Comparison of ENCODE assay signal across 26 mouse cellular contexts in the genomic region with DNA sequence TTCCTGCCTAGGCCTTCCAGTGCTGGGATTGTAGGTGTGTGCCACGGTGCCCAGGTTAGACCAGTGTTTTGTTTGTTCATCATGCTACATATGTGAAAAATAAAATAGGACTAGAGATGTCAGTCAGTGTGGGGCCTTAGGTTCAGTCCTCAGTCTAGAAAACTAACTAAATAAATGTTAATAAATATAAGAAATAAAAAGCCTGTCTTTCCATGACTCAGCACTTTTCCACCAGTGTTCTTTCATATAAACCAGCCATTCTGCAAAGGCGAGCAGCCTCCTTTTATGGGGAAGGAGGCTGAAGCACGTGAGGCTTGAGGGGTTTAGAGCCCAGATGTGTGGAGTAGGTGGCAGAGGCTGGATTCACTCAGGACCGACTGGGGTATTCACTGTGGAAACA. TPM values are rescaled to one million over a fixed set of nuclear protein-coding genes. Genes with fewer than 3 reads are reported as not detected.
DNase-seq lines count a peak whose midpoint lies in the region; ATAC-seq and TF ChIP-seq lines count a peak whose summit lies in the region.
"Had no signal": no experiment of that assay in that cellular context is flagged by ENCODE, and none has a peak within 500 bp of the region (broad histone marks: within the 10 kb centered on the region; RNA-seq: fewer than 3 reads in every experiment).

No protein-coding gene starts in this region.

- peaks cover 9% of the 10 kb centered on the region; the same call in 1 of the 2 replicates for H3K79me2 ChIP-seq in liver, adult 2 months (ENCODE audit: control insufficient read depth, insufficient read depth, low read length)

- WGBS in forebrain, embryonic 13.5 days: 87% methylated on average over 4 of the region's 4 CpGs
- WGBS in forebrain, postnatal 0 days: 85% methylated on average over 4 of the region's 4 CpGs
- WGBS in liver, adult 2 months: 85% methylated on average over 4 of the region's 4 CpGs
- WGBS in liver, postnatal 0 days (ENCODE audit: insufficient replicate concordance): 75% methylated on average over 4 of the region's 4 CpGs
- 82% methylated on average over 4 of the region's 4 CpGs for WGBS in stomach, embryonic 15.5 days

- DNase-seq in forebrain, postnatal 0 days: no peak
- no peak for DNase-seq in liver, adult 2 months (ENCODE audit: extremely low read depth, low read depth, low spot score)
- DNase-seq in liver, postnatal 0 days: no peak
- no peak for DNase-seq in adrenal gland, adult 18-20 months (ENCODE audit: low spot score in 2 of 2)
- DNase-seq in adrenal gland, postnatal 10 days: no peak
- DNase-seq: adrenal gland, postnatal 14 days; cerebellum, adult 11 months; cerebellum, adult 9-11 months; lung, adult 2 months; lung, postnatal 14 days; thymus, adult 2 months; thymus, postnatal 4 days had no signal

- no peak for ATAC-seq in forebrain, embryonic 13.5 days
- no peak for ATAC-seq in forebrain, postnatal 0 days
- no peak for ATAC-seq in liver, postnatal 0 days
- ATAC-seq in stomach, embryonic 15.5 days (ENCODE audit: insufficient read depth, low FRiP score, low read depth): no peak
- ATAC-seq: activated CD4-positive, CD25-positive, alpha-beta regulatory T cell, adult 4 months; CD4-positive, CD25-positive, alpha-beta regulatory T cell, adult 4 months; midbrain, embryonic 15.5 days had no signal

- TF ChIP-seq POLR2A in liver, adult 2 months (IDR thresholded peaks at IDR 0.05; ENCODE audit: extremely low read depth, insufficient read depth, low read length): no peak

- H3K4me2 ChIP-seq in forebrain, embryonic 13.5 days: no peak overlapping the region
- H3K4me2 ChIP-seq in forebrain, postnatal 0 days (ENCODE audit: low read depth): no peak overlapping the region
- no peak overlapping the region for H3K4me2 ChIP-seq in liver, postnatal 0 days (ENCODE audit: low read depth, low read length)
- no peak overlapping the region for H3K4me2 ChIP-seq in stomach, embryonic 15.5 days
- H3K4me2 ChIP-seq: heart, embryonic 12.5 days; hindbrain, embryonic 12.5 days; liver, embryonic 12.5 days; midbrain, embryonic 15.5 days; neural tube, embryonic 13.5 days had no signal

- no peak overlapping the region for H3K4me3 ChIP-seq in forebrain, embryonic 13.5 days
- H3K4me3 ChIP-seq in forebrain, postnatal 0 days (ENCODE audit: low read depth, low read length): no peak overlapping the region
- H3K4me3 ChIP-seq in liver, adult 2 months (ENCODE audit: insufficient read depth, low read depth, low read length): no peak overlapping the region
- no peak overlapping the region for H3K4me3 ChIP-seq in liver, postnatal 0 days (ENCODE audit: low read depth, low read length)
- H3K4me3 ChIP-seq in brown adipose tissue, adult 24 weeks (ENCODE audit: insufficient read depth, low read depth, low read length): no peak overlapping the region
- H3K4me3 ChIP-seq in stomach, embryonic 15.5 days (replicated peaks): no peak overlapping the region
- H3K4me3 ChIP-seq: heart, embryonic 12.5 days; hindbrain, embryonic 12.5 days; liver, embryonic 12.5 days; midbrain, embryonic 15.5 days; neural tube, embryonic 13.5 days had no signal

- 0 out of 2 replicates have a peak overlapping the region, but pooled peaks have one; percentile 11 for H3K27ac ChIP-seq in forebrain, embryonic 13.5 days
- no peak overlapping the region for H3K27ac ChIP-seq in forebrain, postnatal 0 days (ENCODE audit: low read depth, low read length)
- H3K27ac ChIP-seq in liver, adult 2 months (replicated peaks; ENCODE audit: insufficient read depth, low read depth, low read length): peak overlapping the region; percentile 22; the same call in 1 of the 2 replicates
- no peak overlapping the region for H3K27ac ChIP-seq in liver, postnatal 0 days (ENCODE audit: low read depth)
- peak overlapping the region; percentile 74 for H3K27ac ChIP-seq in brown adipose tissue, adult 24 weeks (replicated peaks; ENCODE audit: low read depth, low read length)
- peak overlapping the region; percentile 80; the same call in 1 of the 2 replicates for H3K27ac ChIP-seq in stomach, embryonic 15.5 days
- H3K27ac ChIP-seq: kidney, postnatal 0 days; liver, embryonic 12.5 days; midbrain, embryonic 15.5 days had no signal

- peaks cover 52% of the 10 kb centered on the region for H3K36me3 ChIP-seq in forebrain, embryonic 13.5 days (ENCODE audit: poor library complexity, severe bottlenecking)
- 0 out of 2 replicates have a peak, but pooled peaks cover 3% of the 10 kb centered on the region for H3K36me3 ChIP-seq in forebrain, postnatal 0 days (ENCODE audit: insufficient read depth)
- peaks cover 72% of the 10 kb centered on the region for H3K36me3 ChIP-seq in liver, adult 2 months (ENCODE audit: control insufficient read depth, insufficient read depth, low read length)
- peaks cover 27% of the 10 kb centered on the region for H3K36me3 ChIP-seq in liver, postnatal 0 days (replicated peaks; ENCODE audit: insufficient read depth, low read length)
- peaks cover 17% of the 10 kb centered on the region; the same call in 1 of the 2 replicates for H3K36me3 ChIP-seq in stomach, embryonic 15.5 days
- H3K36me3 ChIP-seq: midbrain, embryonic 15.5 days had no signal

- H3K27me3 ChIP-seq in forebrain, embryonic 13.5 days: no peaks in the 10 kb centered on the region
- no peaks in the 10 kb centered on the region for H3K27me3 ChIP-seq in forebrain, postnatal 0 days (ENCODE audit: insufficient read depth, low read length)
- no peaks in the 10 kb centered on the region for H3K27me3 ChIP-seq in liver, adult 2 months (ENCODE audit: control insufficient read depth, insufficient read depth, low read length)
- H3K27me3 ChIP-seq in liver, postnatal 0 days (ENCODE audit: insufficient read depth, low read length): no peaks in the 10 kb centered on the region
- no peaks in the 10 kb centered on the region for H3K27me3 ChIP-seq in stomach, embryonic 15.5 days (replicated peaks)
- H3K27me3 ChIP-seq: heart, embryonic 12.5 days; hindbrain, embryonic 12.5 days; liver, embryonic 12.5 days; midbrain, embryonic 15.5 days; neural tube, embryonic 13.5 days had no signal

- H3K9me3 ChIP-seq in forebrain, embryonic 13.5 days (replicated peaks): no peaks in the 10 kb centered on the region
- H3K9me3 ChIP-seq in forebrain, postnatal 0 days (ENCODE audit: low read length): no peaks in the 10 kb centered on the region
- H3K9me3 ChIP-seq in liver, postnatal 0 days (ENCODE audit: low read length): no peaks in the 10 kb centered on the region
- no peaks in the 10 kb centered on the region for H3K9me3 ChIP-seq in stomach, embryonic 15.5 days
- H3K9me3 ChIP-seq: heart, embryonic 12.5 days; hindbrain, embryonic 12.5 days; liver, embryonic 12.5 days; midbrain, embryonic 15.5 days; neural tube, embryonic 13.5 days had no signal

- peaks cover 46% of the 10 kb centered on the region for H3K4me1 ChIP-seq in forebrain, embryonic 13.5 days
- H3K4me1 ChIP-seq in forebrain, postnatal 0 days (ENCODE audit: insufficient read depth): peaks cover 18% of the 10 kb centered on the region; the same call in 1 of the 2 replicates
- peaks cover 27% of the 10 kb centered on the region for H3K4me1 ChIP-seq in liver, adult 2 months (ENCODE audit: control insufficient read depth, insufficient read depth, low read length)
- H3K4me1 ChIP-seq in liver, postnatal 0 days (ENCODE audit: insufficient read depth): peaks cover 15% of the 10 kb centered on the region
- peaks cover 49% of the 10 kb centered on the region for H3K4me1 ChIP-seq in brown adipose tissue, adult 24 weeks (ENCODE audit: control insufficient read depth, insufficient read depth, insufficient read length, low read length)
- H3K4me1 ChIP-seq in stomach, embryonic 15.5 days: peaks cover 33% of the 10 kb centered on the region

- no peak for TF ChIP-seq CTCF in forebrain, postnatal 0 days (IDR thresholded peaks at IDR 0.05; ENCODE audit: low read depth)
- no peak for TF ChIP-seq CTCF in liver, adult 2 months (IDR thresholded peaks at IDR 0.05; ENCODE audit: low read depth, low read length)
- TF ChIP-seq CTCF in liver, postnatal 0 days (IDR thresholded peaks at IDR 0.05; ENCODE audit: low read depth): no peak

- H3K9ac ChIP-seq in forebrain, embryonic 13.5 days: no peak overlapping the region
- H3K9ac ChIP-seq in forebrain, postnatal 0 days: no peak overlapping the region
- no peak overlapping the region for H3K9ac ChIP-seq in liver, adult 2 months (ENCODE audit: low read depth, low read length)
- no peak overlapping the region for H3K9ac ChIP-seq in liver, postnatal 0 days (replicated peaks)
- H3K9ac ChIP-seq in stomach, embryonic 15.5 days: no peak overlapping the region
- H3K9ac ChIP-seq: heart, embryonic 12.5 days; hindbrain, embryonic 12.5 days; liver, embryonic 12.5 days; midbrain, embryonic 15.5 days; neural tube, embryonic 13.5 days had no signal

- TF ChIP-seq EP300 in liver, postnatal 0 days (IDR thresholded peaks at IDR 0.05; ENCODE audit: low read depth): no peak

RNA-seq across cellular contexts. Expression of a gene that starts 50.5 kb away (rescaled TPM):
- polyA plus RNA-seq in forebrain, embryonic 13.5 days (2015; fragmentation: Nextera tagmentation; extraction: Ambion mirVana): 85.7 and 87.9 TPM in 2 replicates
- 64.8 and 87.3 TPM in 2 replicates for total RNA-seq in forebrain, postnatal 0 days (2014; rRNA removed)
- 82.8 and 117 TPM in 2 replicates for polyA plus RNA-seq in forebrain, postnatal 0 days (2015; fragmentation: Nextera tagmentation; extraction: Ambion mirVana)
- 64.1 and 81.1 TPM in 2 replicates for total RNA-seq in liver, adult 2 months (2014; rRNA removed)
- 81.0 and 84.2 TPM in 2 replicates for polyA plus RNA-seq in liver, adult 2 months (2012; rRNA removed)
- 50.3 and 62.4 TPM in 2 replicates for polyA plus RNA-seq in liver, postnatal 0 days (2015; fragmentation: Nextera tagmentation; extraction: Ambion mirVana)
- polyA plus RNA-seq in brown adipose tissue, adult 24 weeks (2012; ENCODE audit: insufficient read depth, insufficient read length, missing spikeins): 38.6 and 44.2 TPM in 2 replicates
- polyA plus RNA-seq in stomach, embryonic 15.5 days (2015; fragmentation: Nextera tagmentation; extraction: Ambion mirVana): 61.7 and 62.9 TPM in 2 replicates
- total RNA-seq in adrenal gland, adult 18-20 months (2021): 100 to 1,000 TPM; 234 to 351 TPM
- 100 to 1,000 TPM; 157 to 169 TPM for total RNA-seq in adrenal gland, postnatal 10 days (2021)
- total RNA-seq: granulocyte monocyte progenitor cell, adult 5-6 weeks; megakaryocyte progenitor cell, adult 5-6 weeks; MEL had no signal
- polyA plus RNA-seq: activated CD4-positive, CD25-positive, alpha-beta regulatory T cell, adult 4 months had no signal

Comparison
In these comparisons a context has a peak if more than half of its experiments do, and no peak if none do; other contexts are left out.
1. H3K27ac ChIP-seq: peak in forebrain, embryonic 13.5 days (single experiment), liver, adult 2 months (single experiment), brown adipose tissue, adult 24 weeks (single experiment) and stomach, embryonic 15.5 days (single experiment); none in forebrain, postnatal 0 days (single experiment) and liver, postnatal 0 days (single experiment).